Mouse (Mus musculus) cerebellum, adult 9-11 months (tissue): ENCODE results near the gene Olfr1402.
A peak's percentile ranks its signal among the peaks of the same experiment; 100 is the strongest.

Experiments
- DNase-seq: peaks from one replicate; pipeline ENCODE4 v3.0.0; 2022

The Olfr1402 gene

GRCm38 (mm10) chr3:97421920-97422319 lies at the start of gene Olfr1402:
Gene Olfr1402 (minus strand): TSS chr3:97422020.
- no peak for DNase-seq

GRCm38 (mm10) chr3:97455286-97455685 lies 33.5 kb upstream of the Olfr1402 start:
- DNase-seq = no peak

GRCm38 (mm10) chr3:97438619-97439018 lies 16.8 kb upstream of the Olfr1402 start:
- no peak for DNase-seq

- no peak for DNase-seq
Observed at GRCm38 (mm10) chr3:97394289-97394688, 27.5 kb downstream of the Olfr1402 start.

GRCm38 (mm10) chr3:97393079-97393478 lies 28.7 kb downstream of the Olfr1402 start:
- DNase-seq = no peak

- no peak for DNase-seq
Observed at GRCm38 (mm10) chr3:97370382-97370781, 51.4 kb downstream of the Olfr1402 start.

- peak; percentile 32 for DNase-seq
Observed at GRCm38 (mm10) chr3:97363418-97364098, 58.3 kb downstream of the Olfr1402 start.

- no peak for DNase-seq
Observed at GRCm38 (mm10) chr3:97358448-97358847, 63.4 kb downstream of the Olfr1402 start.
